Mouse (Mus musculus): ENCODE results near the gene Zfp143.
"Not testable (repeated sequence)": the region's sequence is repeated elsewhere in the genome, so short reads cannot be mapped to it uniquely, and the experiment has no call there.

Zfp143 gene

GRCm38 (mm10) chr7:110061199-110061751 lies at the start of gene Zfp143:
TSS of gene Zfp143 (plus strand) at chr7:110061217.
- peak; percentile 100 for DNase-seq

- no peak for DNase-seq
These were observed 49.6 kb upstream of the Zfp143 start for GRCm38 (mm10) chr7:110011417-110011816.

GRCm38 (mm10) chr7:110014272-110014671 lies 46.7 kb upstream of the Zfp143 start:
- no peak for DNase-seq

GRCm38 (mm10) chr7:110018117-110018630 lies 42.8 kb upstream of the Zfp143 start, which contains the start of gene Ipo7:
TSS of gene Ipo7 (plus strand) at chr7:110018274.
- peak; percentile 91 for DNase-seq

GRCm38 (mm10) chr7:110018631-110019482 lies 42.2 kb upstream of the Zfp143 start:
- peak; percentile 60 for DNase-seq

GRCm38 (mm10) chr7:110023553-110023952 lies 37.5 kb upstream of the Zfp143 start:
- DNase-seq = no peak

- no peak for DNase-seq
These were observed 34.4 kb upstream of the Zfp143 start for GRCm38 (mm10) chr7:110026594-110026993.

- no peak for DNase-seq
These were observed 32.2 kb upstream of the Zfp143 start for GRCm38 (mm10) chr7:110028826-110029225.

- DNase-seq = no peak
These were observed 30.7 kb upstream of the Zfp143 start for GRCm38 (mm10) chr7:110030342-110030741.

GRCm38 (mm10) chr7:110057723-110058122 lies 3.3 kb upstream of the Zfp143 start:
- not testable (repeated sequence) for DNase-seq

GRCm38 (mm10) chr7:110059092-110059785 lies 1.8 kb upstream of the Zfp143 start:
- DNase-seq = no peak

- DNase-seq = no peak
These were observed 830 bp upstream of the Zfp143 start for GRCm38 (mm10) chr7:110060106-110060668.

- DNase-seq = no peak
These were observed 283 bp upstream of the Zfp143 start for GRCm38 (mm10) chr7:110060669-110061198.

- peak; percentile 89 for DNase-seq
These were observed 796 bp downstream of the Zfp143 start for GRCm38 (mm10) chr7:110061752-110062273.

- no peak for DNase-seq
These were observed 2.7 kb downstream of the Zfp143 start for GRCm38 (mm10) chr7:110063731-110064130.

- no peak for DNase-seq
These were observed 8.1 kb downstream of the Zfp143 start for GRCm38 (mm10) chr7:110069070-110069469.

GRCm38 (mm10) chr7:110078168-110078567 lies 17.2 kb downstream of the Zfp143 start:
- no peak for DNase-seq

- peak; percentile 75 for DNase-seq
These were observed 22.6 kb downstream of the Zfp143 start for GRCm38 (mm10) chr7:110083386-110084165.

- no peak for DNase-seq
These were observed 24.2 kb downstream of the Zfp143 start for GRCm38 (mm10) chr7:110085217-110085616.

GRCm38 (mm10) chr7:110087914-110088313 lies 26.9 kb downstream of the Zfp143 start:
- no peak for DNase-seq

- no peak for DNase-seq
These were observed 30.7 kb downstream of the Zfp143 start for GRCm38 (mm10) chr7:110091670-110092069.

GRCm38 (mm10) chr7:110096332-110096731 lies 35.3 kb downstream of the Zfp143 start:
- DNase-seq = no peak

Measured in lung, postnatal 14 days (tissue).